Mouse (Mus musculus): ENCODE results near the gene Ltbp1. TPM values are rescaled to one million over a fixed set of nuclear protein-coding genes. Genes with fewer than 3 reads are reported as not detected.

Gene Ltbp1
- polyA plus RNA-seq, 2 experiments: 83.3 to 104 TPM

- no peak overlapping the region for H3K4me2 ChIP-seq (replicated peaks; ENCODE audit: low read depth, low read length, severe bottlenecking)
- H3K36me3 ChIP-seq (ENCODE audit: control insufficient read depth, insufficient read depth, low read length): no peaks in the 10 kb centered on the region; the same call in 1 of the 2 replicates
- 91% methylated on average over 8 of the region's 8 CpGs for WGBS
- no peaks in the 10 kb centered on the region for H3K4me1 ChIP-seq (ENCODE audit: control insufficient read depth, insufficient read depth, low read length)
- H3K4me3 ChIP-seq (replicated peaks; ENCODE audit: low read length): no peak overlapping the region
- TF ChIP-seq POLR2A (IDR thresholded peaks at IDR 0.05; ENCODE audit: borderline replicate concordance, extremely low read depth, insufficient read depth, insufficient read length): no peak
- H3K9ac ChIP-seq (ENCODE audit: low read depth, low read length, severe bottlenecking): no peak overlapping the region
- ATAC-seq (ENCODE audit: low FRiP score, low read depth) (no peak), DNase-seq (ENCODE audit: low spot score) (no peak)
- no peak overlapping the region for H3K27ac ChIP-seq (replicated peaks; ENCODE audit: low read depth, low read length)
- no peaks in the 10 kb centered on the region for H3K9me3 ChIP-seq (ENCODE audit: control insufficient read depth, low read length)
- H3K27me3 ChIP-seq (ENCODE audit: control insufficient read depth, insufficient read depth, low read length): no peaks in the 10 kb centered on the region
Measured at GRCm38 (mm10) chr17:75159066-75159787, 153.9 kb downstream of the Ltbp1 start.

DNA sequence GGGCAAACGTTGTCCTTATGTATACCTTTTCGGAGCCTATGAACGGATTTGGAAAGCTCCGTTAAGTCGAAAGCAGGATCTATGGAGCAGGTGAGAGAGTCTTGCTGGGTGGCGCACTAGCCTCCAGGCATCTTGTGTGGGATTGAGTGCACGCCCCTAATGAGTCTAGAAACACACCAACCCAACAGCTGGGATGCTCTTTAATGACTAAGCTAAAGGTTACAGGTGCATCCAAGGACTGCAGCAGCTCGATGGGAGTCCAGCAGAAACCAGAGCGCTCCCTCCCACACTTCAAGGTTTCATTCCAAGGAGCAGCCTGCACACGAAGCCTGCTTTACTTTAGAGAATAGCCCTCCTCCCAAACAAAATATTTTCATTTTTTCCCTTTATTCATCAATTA, 155.7 kb downstream of the Ltbp1 start:
- no peak for ATAC-seq (ENCODE audit: low FRiP score, low read depth)
- Histone ChIP-seq H3K36me3 (ENCODE audit: control insufficient read depth, insufficient read depth, low read length) (no peaks in the 10 kb centered on the region; the same call in none of the 2 replicates), H3K27me3 (ENCODE audit: control insufficient read depth, insufficient read depth, low read length) (no peaks in the 10 kb centered on the region), H3K9ac (ENCODE audit: low read depth, low read length, severe bottlenecking) (no peak overlapping the region), H3K4me2 (replicated peaks; ENCODE audit: low read depth, low read length, severe bottlenecking) (no peak overlapping the region), H3K27ac (replicated peaks; ENCODE audit: low read depth, low read length) (no peak overlapping the region), H3K9me3 (ENCODE audit: control insufficient read depth, low read length) (no peaks in the 10 kb centered on the region), H3K4me3 (replicated peaks; ENCODE audit: low read length) (no peak overlapping the region), H3K4me1 (ENCODE audit: control insufficient read depth, insufficient read depth, low read length) (peaks cover 4% of the 10 kb centered on the region; the same call in 1 of the 2 replicates)
- no peak for TF ChIP-seq POLR2A (IDR thresholded peaks at IDR 0.05; ENCODE audit: borderline replicate concordance, extremely low read depth, insufficient read depth, insufficient read length)
- no peak for DNase-seq (ENCODE audit: low spot score)
- 70% methylated on average over 10 of the region's 10 CpGs for WGBS

- Histone ChIP-seq H3K9ac (ENCODE audit: low read depth, low read length, severe bottlenecking) (no peak overlapping the region), H3K9me3 (ENCODE audit: control insufficient read depth, low read length) (no peaks in the 10 kb centered on the region), H3K27ac (replicated peaks; ENCODE audit: low read depth, low read length) (no peak overlapping the region), H3K36me3 (ENCODE audit: control insufficient read depth, insufficient read depth, low read length) (no peaks in the 10 kb centered on the region; the same call in none of the 2 replicates), H3K4me1 (ENCODE audit: control insufficient read depth, insufficient read depth, low read length) (peaks cover 4% of the 10 kb centered on the region; the same call in 1 of the 2 replicates), H3K4me3 (replicated peaks; ENCODE audit: low read length) (no peak overlapping the region), H3K4me2 (replicated peaks; ENCODE audit: low read depth, low read length, severe bottlenecking) (no peak overlapping the region), H3K27me3 (ENCODE audit: control insufficient read depth, insufficient read depth, low read length) (no peaks in the 10 kb centered on the region)
- WGBS: 62% methylated on average over 4 of the region's 4 CpGs
- no peak for TF ChIP-seq POLR2A (IDR thresholded peaks at IDR 0.05; ENCODE audit: borderline replicate concordance, extremely low read depth, insufficient read depth, insufficient read length)
- DNase-seq (ENCODE audit: low spot score) (no peak), ATAC-seq (ENCODE audit: low FRiP score, low read depth) (no peak)
Measured at GRCm38 (mm10) chr17:75161931-75162330, 156.6 kb downstream of the Ltbp1 start.

DNA sequence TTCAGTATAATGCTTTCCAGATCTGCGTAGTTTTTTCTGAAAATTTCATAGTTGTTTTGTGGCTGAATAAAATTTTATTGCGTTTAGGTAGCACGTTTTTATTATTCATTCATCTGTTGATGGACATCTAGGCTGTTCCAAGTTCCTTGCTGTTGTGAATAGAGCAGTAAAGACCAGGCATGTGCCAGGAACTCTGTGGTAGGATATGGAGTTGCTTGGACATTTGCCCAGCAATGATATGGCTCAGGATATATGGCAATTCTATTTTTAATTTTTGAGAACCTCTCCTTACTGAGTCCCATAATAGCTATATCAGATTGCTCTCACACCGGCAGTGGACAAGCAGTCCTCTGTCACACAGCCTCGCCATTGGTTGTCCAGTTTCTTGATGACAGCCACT, 159.2 kb downstream of the Ltbp1 start:
- DNase-seq (ENCODE audit: low spot score): peak; percentile 43
- Histone ChIP-seq H3K9ac (ENCODE audit: low read depth, low read length, severe bottlenecking) (no peak overlapping the region), H3K36me3 (ENCODE audit: control insufficient read depth, insufficient read depth, low read length) (no peaks in the 10 kb centered on the region; the same call in none of the 2 replicates), H3K4me2 (replicated peaks; ENCODE audit: low read depth, low read length, severe bottlenecking) (no peak overlapping the region), H3K4me3 (replicated peaks; ENCODE audit: low read length) (no peak overlapping the region), H3K27ac (replicated peaks; ENCODE audit: low read depth, low read length) (no peak overlapping the region), H3K4me1 (ENCODE audit: control insufficient read depth, insufficient read depth, low read length) (peaks cover 4% of the 10 kb centered on the region; the same call in 1 of the 2 replicates), H3K27me3 (ENCODE audit: control insufficient read depth, insufficient read depth, low read length) (no peaks in the 10 kb centered on the region), H3K9me3 (ENCODE audit: control insufficient read depth, low read length) (no peaks in the 10 kb centered on the region)
- peak; percentile 66 for ATAC-seq (ENCODE audit: low FRiP score, low read depth)
- WGBS: 47% methylated on average over 5 of the region's 5 CpGs
- no peak for TF ChIP-seq POLR2A (IDR thresholded peaks at IDR 0.05; ENCODE audit: borderline replicate concordance, extremely low read depth, insufficient read depth, insufficient read length)

DNA sequence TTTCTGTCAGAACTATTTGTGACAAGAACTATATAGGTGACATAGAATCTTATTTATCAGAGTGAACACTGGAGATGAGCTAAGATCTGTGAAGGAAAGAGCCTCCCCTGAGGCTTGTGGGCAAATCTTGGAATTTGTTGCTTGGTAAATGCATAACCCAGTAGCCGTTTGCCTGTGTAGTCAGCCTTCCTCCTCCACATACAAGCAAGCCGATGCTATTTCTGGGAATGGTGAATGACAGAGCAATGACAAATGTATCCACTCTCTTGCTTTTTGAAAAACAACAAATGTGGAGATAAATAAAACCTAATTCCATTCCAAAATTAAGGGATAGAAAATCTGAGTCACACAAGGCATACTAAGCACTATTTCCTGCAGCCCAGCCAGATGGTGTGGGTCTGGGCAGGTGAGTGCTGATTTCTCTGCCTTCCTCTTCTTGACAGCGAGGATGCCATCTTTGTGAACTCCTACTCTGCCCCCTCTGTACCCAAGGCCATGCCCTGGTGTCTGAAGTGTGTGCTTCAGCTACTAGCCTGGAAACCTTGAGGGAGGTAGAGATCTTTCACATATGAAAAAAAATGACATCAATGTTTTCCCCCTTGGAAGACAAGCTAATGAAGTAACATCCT, 163.3 kb downstream of the Ltbp1 start:
- Histone ChIP-seq H3K27me3 (ENCODE audit: control insufficient read depth, insufficient read depth, low read length) (no peaks in the 10 kb centered on the region), H3K9ac (ENCODE audit: low read depth, low read length, severe bottlenecking) (no peak overlapping the region), H3K4me1 (ENCODE audit: control insufficient read depth, insufficient read depth, low read length) (peaks cover 4% of the 10 kb centered on the region; the same call in 1 of the 2 replicates), H3K36me3 (ENCODE audit: control insufficient read depth, insufficient read depth, low read length) (no peaks in the 10 kb centered on the region; the same call in 1 of the 2 replicates), H3K4me2 (replicated peaks; ENCODE audit: low read depth, low read length, severe bottlenecking) (no peak overlapping the region), H3K9me3 (ENCODE audit: control insufficient read depth, low read length) (no peaks in the 10 kb centered on the region), H3K27ac (replicated peaks; ENCODE audit: low read depth, low read length) (no peak overlapping the region), H3K4me3 (replicated peaks; ENCODE audit: low read length) (no peak overlapping the region)
- WGBS: 90% methylated on average over 3 of the region's 3 CpGs
- no peak for TF ChIP-seq POLR2A (IDR thresholded peaks at IDR 0.05; ENCODE audit: borderline replicate concordance, extremely low read depth, insufficient read depth, insufficient read length)
- DNase-seq (ENCODE audit: low spot score): no peak
- ATAC-seq (ENCODE audit: low FRiP score, low read depth): no peak
